Mouse (Mus musculus) MEL (cell line): ENCODE results near the gene E330009J07Rik. TPM values are rescaled to one million over a fixed set of nuclear protein-coding genes. Genes with fewer than 3 reads are reported as not detected.
A peak's percentile ranks its signal among the peaks of the same experiment; 100 is the strongest.

Experiments
- DNase-seq: peaks from one replicate; pipeline ENCODE4 v3.0.0; 2011; ENCODE audit warnings: low read depth, low spot score
- H3K27ac ChIP-seq: 2 replicates; pipeline ENCODE4 v1.5.1; 2012; ENCODE audit warnings: low read depth, mild to moderate bottlenecking, control low read depth, low read length, moderate library complexity; ENCODE audit not compliant: control insufficient read depth
- H3K27me3 ChIP-seq, 2 experiments: fragments of 150-350 bp in 1 of 2; sonication (generic) in 1 of 2; 2 replicates each; pipeline ENCODE4 v1.6.1; 2012; ENCODE audit warnings: low read length in 2 of 2, mild to moderate bottlenecking in 2 of 2, improper control_type of control experiment in 1 of 2, moderate library complexity in 1 of 2; ENCODE audit not compliant: insufficient read depth in 2 of 2, control insufficient read depth in 1 of 2
- H3K36me3 ChIP-seq, 2 experiments: 2 replicates each; pipeline ENCODE4 v1.6.1; 2012 to 2014; ENCODE audit warnings: low read length in 2 of 2, improper control_type of control experiment in 1 of 2, inconsistent platforms in 1 of 2, mild to moderate bottlenecking in 1 of 2; ENCODE audit not compliant: insufficient read depth in 2 of 2, control insufficient read depth in 1 of 2
- H3K4me1 ChIP-seq, 2 experiments: fragments of 150-350 bp in 1 of 2; sonication (generic) in 1 of 2; 2 replicates each; pipeline ENCODE4 v1.6.1; 2012; ENCODE audit warnings: low read length in 2 of 2, improper control_type of control experiment in 1 of 2, mild to moderate bottlenecking in 1 of 2; ENCODE audit not compliant: insufficient read depth in 2 of 2, control insufficient read depth in 1 of 2
- H3K4me3 ChIP-seq, 2 experiments: fragments of 150-350 bp in 1 of 2; sonication (generic) in 1 of 2; 2 replicates each; pipeline ENCODE4 v1.5.1; 2012; ENCODE audit warnings: low read depth in 2 of 2, low read length in 2 of 2, mild to moderate bottlenecking in 2 of 2, moderate library complexity in 2 of 2, control low read depth in 1 of 2, improper control_type of control experiment in 1 of 2; ENCODE audit not compliant: control insufficient read depth in 1 of 2, insufficient read depth in 1 of 2
- H3K79me2 ChIP-seq: 2 replicates; pipeline ENCODE4 v1.6.1; 2012; ENCODE audit warnings: mild to moderate bottlenecking, low read length, moderate library complexity; ENCODE audit not compliant: control insufficient read depth, poor library complexity, insufficient read depth
- H3K9ac ChIP-seq: 2 replicates; pipeline ENCODE4 v1.6.1; 2012; ENCODE audit warnings: low read depth, mild to moderate bottlenecking, control low read depth, low read length, moderate library complexity; ENCODE audit not compliant: control insufficient read depth, poor library complexity, severe bottlenecking
- H3K9me3 ChIP-seq: fragments of 150-350 bp; sonication (generic); replicated peaks from 2 replicates; pipeline ENCODE4 v1.6.1; 2012; ENCODE audit warnings: mild to moderate bottlenecking, low read length, improper control_type of control experiment, moderate library complexity; ENCODE audit not compliant: insufficient read depth
- CHD1 ChIP-seq: IDR thresholded peaks from 2 replicates; pipeline ENCODE4 v1.6.1; 2012; ENCODE audit warnings: low read depth, mild to moderate bottlenecking, inconsistent platforms, low read length, improper control_type of control experiment
- E2F4 ChIP-seq: IDR thresholded peaks from 2 replicates; pipeline ENCODE4 v1.6.1; 2011; ENCODE audit warnings: low read depth, low read length, improper control_type of control experiment, borderline replicate concordance
- ELF1 ChIP-seq: IDR thresholded peaks from 2 replicates; pipeline ENCODE4 v1.6.1; 2014; ENCODE audit warnings: low read depth, mild to moderate bottlenecking, inconsistent platforms, low read length, improper control_type of control experiment, moderate library complexity
- EP300 ChIP-seq, 2 experiments: IDR thresholded peaks; 2 replicates each; pipeline ENCODE4 v1.6.1; 2011; ENCODE audit warnings: improper control_type of control experiment in 2 of 2, low read length in 2 of 2, low read depth in 1 of 2, mild to moderate bottlenecking in 1 of 2
- ETS1 ChIP-seq: IDR thresholded peaks from 2 replicates; pipeline ENCODE4 v1.6.1; 2012; ENCODE audit warnings: low read depth, mild to moderate bottlenecking, inconsistent platforms, low read length, improper control_type of control experiment, moderate library complexity
- GATA1 ChIP-seq: IDR thresholded peaks from 2 replicates; pipeline ENCODE4 v1.6.1; 2011; ENCODE audit warnings: low read depth, low read length, improper control_type of control experiment
- JUND ChIP-seq: IDR thresholded peaks from 2 replicates; pipeline ENCODE4 v1.6.1; 2011; ENCODE audit warnings: low read depth, mild to moderate bottlenecking, improper control_type of control experiment, low read length
- KAT2A ChIP-seq: conservative IDR thresholded peaks from 2 replicates; pipeline ENCODE4 v1.6.1; 2012; ENCODE audit warnings: low read depth, low read length, improper control_type of control experiment, inconsistent platforms
- MAFK ChIP-seq: IDR thresholded peaks from 2 replicates; pipeline ENCODE4 v1.6.1; 2011; ENCODE audit warnings: low read depth, mild to moderate bottlenecking, low read length, improper control_type of control experiment, borderline replicate concordance
- MAX ChIP-seq: IDR thresholded peaks from 2 replicates; pipeline ENCODE4 v1.6.1; 2011; ENCODE audit warnings: low read length, improper control_type of control experiment
- MAZ ChIP-seq: IDR thresholded peaks from 2 replicates; pipeline ENCODE4 v1.6.1; 2012; ENCODE audit warnings: low read depth, mild to moderate bottlenecking, inconsistent platforms, low read length, improper control_type of control experiment
- MYC ChIP-seq: IDR thresholded peaks from 2 replicates; pipeline ENCODE4 v1.6.1; 2011; ENCODE audit warnings: low read depth, mild to moderate bottlenecking, low read length, improper control_type of control experiment, moderate library complexity
- NELFE ChIP-seq: IDR thresholded peaks from 2 replicates; pipeline ENCODE4 v1.6.1; 2011; ENCODE audit warnings: low read depth, low read length, improper control_type of control experiment
- POLR2AphosphoS2 ChIP-seq: IDR thresholded peaks from 2 replicates; pipeline ENCODE4 v1.6.1; 2011; ENCODE audit warnings: low read length, improper control_type of control experiment
- POLR2AphosphoS5 ChIP-seq: IDR thresholded peaks from 2 replicates; pipeline ENCODE4 v1.6.1; 2012; ENCODE audit warnings: low read depth, borderline replicate concordance, mild to moderate bottlenecking, inconsistent platforms, low read length, moderate library complexity, mixed read lengths
- RCOR1 ChIP-seq: IDR thresholded peaks from 2 replicates; pipeline ENCODE4 v1.6.1; 2012; ENCODE audit warnings: low read depth, mild to moderate bottlenecking, inconsistent platforms, low read length, improper control_type of control experiment
- SIN3A ChIP-seq: IDR thresholded peaks from 2 replicates; pipeline ENCODE4 v1.6.1; 2012; ENCODE audit warnings: low read length, improper control_type of control experiment, inconsistent platforms
- TAL1 ChIP-seq: IDR thresholded peaks from 2 replicates; pipeline ENCODE4 v1.6.1; 2012; ENCODE audit warnings: mild to moderate bottlenecking, inconsistent platforms, low read length, moderate library complexity, mixed read lengths
- TBP ChIP-seq: IDR thresholded peaks from 2 replicates; pipeline ENCODE4 v1.8.0; 2011; ENCODE audit warnings: low read depth, low read length, improper control_type of control experiment
- TCF12 ChIP-seq: IDR thresholded peaks from 2 replicates; pipeline ENCODE4 v1.6.1; 2014; ENCODE audit warnings: low read depth, mild to moderate bottlenecking, inconsistent platforms, low read length, improper control_type of control experiment, moderate library complexity
- UBTF ChIP-seq: IDR thresholded peaks from 2 replicates; pipeline ENCODE4 v1.6.1; 2012; ENCODE audit warnings: low read depth, mild to moderate bottlenecking, inconsistent platforms, low read length, improper control_type of control experiment, moderate library complexity, borderline replicate concordance; ENCODE audit not compliant: insufficient read depth
- USF1 ChIP-seq: IDR thresholded peaks from 2 replicates; pipeline ENCODE4 v1.6.1; 2014; ENCODE audit warnings: low read depth, mild to moderate bottlenecking, inconsistent platforms, low read length, improper control_type of control experiment, moderate library complexity
- USF2 ChIP-seq, 2 experiments: IDR thresholded peaks; 2 replicates each; pipeline ENCODE4 v1.6.1; 2011 to 2012; ENCODE audit warnings: improper control_type of control experiment in 2 of 2, low read length in 2 of 2, borderline replicate concordance in 1 of 2, inconsistent platforms in 1 of 2, low read depth in 1 of 2, mild to moderate bottlenecking in 1 of 2; ENCODE audit not compliant: insufficient read depth in 1 of 2
- ZC3H11A ChIP-seq: IDR thresholded peaks from 2 replicates; pipeline ENCODE4 v1.6.1; 2012; ENCODE audit warnings: low read depth, mild to moderate bottlenecking, inconsistent platforms, low read length, improper control_type of control experiment
- ZMIZ1 ChIP-seq: IDR thresholded peaks from 2 replicates; pipeline ENCODE4 v1.6.1; 2012; ENCODE audit warnings: low read depth, mild to moderate bottlenecking, inconsistent platforms, low read length, improper control_type of control experiment, moderate library complexity
- ZNF384 ChIP-seq: IDR thresholded peaks from 2 replicates; pipeline ENCODE4 v1.6.1; 2012; ENCODE audit warnings: low read depth, mild to moderate bottlenecking, inconsistent platforms, low read length, improper control_type of control experiment
- polyA plus RNA-seq, 2 experiments: library from polyadenylated mRNA; stranded (reverse) in 1 of 2; unstranded in 1 of 2; fragments of >175 nt in 1 of 2; fragments of >200 nt in 1 of 2; gene quantifications; 2 replicates each; pipeline versions ENCODE4 v1.2.1 to v1.2.4; 2012; ENCODE audit warnings: low replicate concordance in 2 of 2, low read depth in 1 of 2; ENCODE audit not compliant: insufficient read length in 2 of 2, insufficient read depth in 1 of 2, missing spikeins in 1 of 2
- total RNA-seq: library from RNA; depleted of rRNA; stranded (reverse); fragments of 300-350 nt; gene quantifications from 2 replicates; pipeline ENCODE4 v1.2.3, GENCODE M21; 2012

The E330009J07Rik gene
- total and polyA plus RNA-seq, 3 experiments, result 5.9 to 6.4 TPM; not detected in 1

- Histone ChIP-seq H3K4me3 (no peak overlapping the region), H3K79me2 (no peaks in the 10 kb centered on the region; the same call in 1 of the 2 replicates), H3K9ac (no peak overlapping the region), H3K27me3 (no peaks in the 10 kb centered on the region), H3K4me1 (peaks cover 0 to 13% of the 10 kb centered on the region in 2 experiments; a peak in 3 of 4 replicates), H3K9me3 (no peaks in the 10 kb centered on the region), H3K36me3 (peaks cover 0 to 10% of the 10 kb centered on the region in 2 experiments; a peak in 2 of 4 replicates), H3K27ac (no peak overlapping the region)
- TF ChIP-seq JUND (no peak), SIN3A (no peak), MAZ (no peak), ZMIZ1 (no peak), GATA1 (no peak), TAL1 (no peak), MAX (no peak), EP300 (IDR thresholded peaks at IDR 0.05; ENCODE audit: low read depth in 1 of 2, low read length in 2 of 2) (no peak), ETS1 (no peak), ZNF384 (no peak), USF1 (no peak), ZC3H11A (no peak), TBP (no peak), CHD1 (no peak)
- DNase-seq, result peak; percentile 19
Observed at GRCm38 (mm10) chr6:40431356-40431755, 4.6 kb downstream of the E330009J07Rik start.

DNA sequence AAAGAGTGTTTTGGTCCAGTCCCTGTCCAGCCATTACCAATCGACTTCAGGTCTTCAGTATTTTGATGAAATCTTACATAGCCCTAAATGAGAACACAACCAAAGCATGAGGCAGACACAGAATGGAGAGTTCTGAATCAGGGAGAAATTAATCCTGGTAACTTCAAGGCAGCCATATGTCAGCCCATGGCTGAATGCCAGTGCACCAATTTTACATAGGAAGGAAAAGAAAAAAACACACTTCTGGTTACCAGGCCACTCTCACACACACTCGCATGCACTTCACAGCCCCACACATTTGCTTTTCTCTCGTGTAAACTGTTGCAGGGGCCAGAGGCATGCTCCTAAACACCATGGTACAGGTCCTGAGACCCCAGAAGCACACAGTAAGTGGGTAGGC is 5.1 kb downstream of the E330009J07Rik start:
- Histone ChIP-seq H3K79me2 (no peaks in the 10 kb centered on the region; the same call in 1 of the 2 replicates), H3K36me3 (peaks cover 0 to 9% of the 10 kb centered on the region in 2 experiments; a peak in 2 of 4 replicates), H3K27ac (no peak overlapping the region), H3K4me3 (no peak overlapping the region), H3K9me3 (no peaks in the 10 kb centered on the region), H3K4me1 (peaks cover 0 to 13% of the 10 kb centered on the region in 2 experiments; a peak in 3 of 4 replicates), H3K27me3 (no peaks in the 10 kb centered on the region)
- DNase-seq, result no peak
- TF ChIP-seq UBTF (no peak), RCOR1 (no peak), JUND (no peak), MAZ (no peak), USF2 (IDR thresholded peaks at IDR 0.05; ENCODE audit: borderline replicate concordance in 1 of 2, insufficient read depth in 1 of 2, low read depth in 1 of 2, low read length in 2 of 2) (no peak), ELF1 (no peak), POLR2AphosphoS2 (no peak), USF1 (no peak), KAT2A (no peak), MAFK (no peak), TCF12 (no peak), ZMIZ1 (no peak), E2F4 (no peak), POLR2AphosphoS5 (no peak), NELFE (no peak), CHD1 (no peak), ZC3H11A (no peak), MYC (no peak), MAX (no peak)
- TF ChIP-seq, all 39 proteins: peak for 0
- no peak overlapping the region for H3K9ac ChIP-seq
